Mouse (Mus musculus) forebrain, embryonic 15.5 days (tissue): ENCODE measurements around the gene Ovol2. TPM values are rescaled to one million over a fixed set of nuclear protein-coding genes. Genes with fewer than 3 reads are reported as not detected.

Experiments used
- ATAC-seq: fragments of 200-750 bp; cut with Nextera tagmentation; replicated peaks from 2 replicates; pipeline ENCODE4 v1.8.0; 2017; ENCODE audit warnings: mild to moderate bottlenecking, moderate TSS enrichment, moderate library complexity
- H3K27ac ChIP-seq: fragments of 300-500 bp; sonication (generic); replicated peaks from 2 replicates; pipeline ENCODE4 v1.5.1; 2015; ENCODE audit warnings: mild to moderate bottlenecking, inconsistent platforms
- H3K27me3 ChIP-seq: fragments of 300-500 bp; sonication (generic); 2 replicates; pipeline ENCODE4 v1.6.1; 2015; ENCODE audit warnings: inconsistent platforms
- H3K36me3 ChIP-seq: fragments of 300-500 bp; sonication (generic); 2 replicates; pipeline ENCODE4 v1.6.1; 2015; ENCODE audit warnings: mild to moderate bottlenecking, inconsistent platforms
- H3K4me1 ChIP-seq: fragments of 300-500 bp; sonication (generic); 2 replicates; pipeline ENCODE4 v1.6.1; 2015; ENCODE audit warnings: inconsistent platforms
- H3K4me2 ChIP-seq: fragments of 300-500 bp; sonication (generic); replicated peaks from 2 replicates; pipeline ENCODE4 v1.6.1; 2015; ENCODE audit warnings: mild to moderate bottlenecking, inconsistent platforms
- H3K4me3 ChIP-seq: fragments of 300-500 bp; sonication (generic); 2 replicates; pipeline ENCODE4 v1.5.1; 2015; ENCODE audit warnings: mild to moderate bottlenecking, inconsistent platforms
- H3K9ac ChIP-seq: fragments of 300-500 bp; sonication (generic); replicated peaks from 2 replicates; pipeline ENCODE4 v1.6.1; 2015; ENCODE audit warnings: mild to moderate bottlenecking, inconsistent platforms
- H3K9me3 ChIP-seq: fragments of 300-500 bp; sonication (generic); 2 replicates; pipeline ENCODE4 v1.6.1; 2016; ENCODE audit warnings: inconsistent platforms
- WGBS: fragments of 180-500 bp; shearing (Covaris S2); methylation state at CpG from one replicate; pipeline ENCODE4 v1.1.7; 2015; ENCODE audit warnings: mixed read lengths; 5-methylcytosine and 5-hydroxymethylcytosine counted together
- polyA plus RNA-seq: library from polyadenylated mRNA; unstranded; fragments of >200 nt; fragmentation: Nextera tagmentation; extraction: Ambion mirVana; gene quantifications from 2 replicates; pipeline ENCODE4 v1.2.1, GENCODE M21; 2015

Ovol2 gene
- polyA plus RNA-seq, 1 experiment from 2014 or later = not detected

- WGBS = 66% methylated on average over 8 of the region's 8 CpGs
- no peaks in the 10 kb centered on the region for H3K27me3 ChIP-seq
- H3K9me3 ChIP-seq = no peaks in the 10 kb centered on the region
- H3K36me3 ChIP-seq = no peaks in the 10 kb centered on the region
- ATAC-seq = no peak
- no peak overlapping the region for H3K27ac ChIP-seq
- H3K9ac ChIP-seq = no peak overlapping the region
- no peak overlapping the region for H3K4me3 ChIP-seq
- no peaks in the 10 kb centered on the region for H3K4me1 ChIP-seq
- no peak overlapping the region for H3K4me2 ChIP-seq
Observed at GRCm38 (mm10) chr2:144308561-144308960, 23.4 kb downstream of the Ovol2 start.

GRCm38 (mm10) chr2:144305721-144306294, 26.1 kb downstream of the Ovol2 start:
- H3K27ac ChIP-seq = no peak overlapping the region
- H3K4me1 ChIP-seq = no peaks in the 10 kb centered on the region
- no peak overlapping the region for H3K4me3 ChIP-seq
- H3K4me2 ChIP-seq = no peak overlapping the region
- H3K36me3 ChIP-seq = no peaks in the 10 kb centered on the region
- no peaks in the 10 kb centered on the region for H3K27me3 ChIP-seq
- ATAC-seq = no peak
- WGBS = 72% methylated on average over 18 of the region's 18 CpGs
- no peak overlapping the region for H3K9ac ChIP-seq
- H3K9me3 ChIP-seq = no peaks in the 10 kb centered on the region

- H3K27me3 ChIP-seq = no peaks in the 10 kb centered on the region
Observed at GRCm38 (mm10) chr2:144301101-144301500, 30.8 kb downstream of the Ovol2 start.

GRCm38 (mm10) chr2:144299749-144300669, 31.9 kb downstream of the Ovol2 start:
- no peaks in the 10 kb centered on the region for H3K27me3 ChIP-seq
- 77% methylated on average over 9 of the region's 9 CpGs for WGBS
- no peak overlapping the region for H3K27ac ChIP-seq
- no peaks in the 10 kb centered on the region for H3K4me1 ChIP-seq
- no peak overlapping the region for H3K4me2 ChIP-seq
- no peak overlapping the region for H3K9ac ChIP-seq
- no peaks in the 10 kb centered on the region for H3K9me3 ChIP-seq
- no peak overlapping the region for H3K4me3 ChIP-seq
- H3K36me3 ChIP-seq = no peaks in the 10 kb centered on the region
- no peak for ATAC-seq

More at GRCm38 (mm10) chr2:144301101-144301500, 30.8 kb downstream of the Ovol2 start:
- Histone ChIP-seq H3K4me2 (no peak overlapping the region), H3K9me3 (no peaks in the 10 kb centered on the region), H3K27ac (no peak overlapping the region), H3K9ac (no peak overlapping the region), H3K4me3 (no peak overlapping the region), H3K36me3 (no peaks in the 10 kb centered on the region), H3K4me1 (no peaks in the 10 kb centered on the region)
- WGBS = 95% methylated on average over 11 of the region's 11 CpGs
- no peak for ATAC-seq

- Histone ChIP-seq H3K4me2 (no peak overlapping the region), H3K27me3 (no peaks in the 10 kb centered on the region), H3K9ac (no peak overlapping the region), H3K4me3 (no peak overlapping the region), H3K27ac (no peak overlapping the region), H3K36me3 (no peaks in the 10 kb centered on the region), H3K4me1 (no peaks in the 10 kb centered on the region), H3K9me3 (no peaks in the 10 kb centered on the region)
- ATAC-seq = no peak
- WGBS = 47% methylated on average over 9 of the region's 9 CpGs
Observed at GRCm38 (mm10) chr2:144295145-144295735, 36.7 kb downstream of the Ovol2 start.

GRCm38 (mm10) chr2:144291600-144292305, 40.2 kb downstream of the Ovol2 start:
- H3K9me3 ChIP-seq = no peaks in the 10 kb centered on the region

GRCm38 (mm10) chr2:144290321-144290720, 41.6 kb downstream of the Ovol2 start:
- 95% methylated on average over 7 of the region's 7 CpGs for WGBS
- H3K9me3 ChIP-seq = no peaks in the 10 kb centered on the region
- ATAC-seq = no peak

More at GRCm38 (mm10) chr2:144291600-144292305, 40.2 kb downstream of the Ovol2 start:
- no peak for ATAC-seq
- no peaks in the 10 kb centered on the region for H3K36me3 ChIP-seq
- no peak overlapping the region for H3K4me2 ChIP-seq
- 79% methylated on average over 11 of the region's 11 CpGs for WGBS
- no peak overlapping the region for H3K9ac ChIP-seq
- H3K27ac ChIP-seq = no peak overlapping the region
- no peaks in the 10 kb centered on the region for H3K27me3 ChIP-seq
- H3K4me1 ChIP-seq = no peaks in the 10 kb centered on the region
- no peak overlapping the region for H3K4me3 ChIP-seq

GRCm38 (mm10) chr2:144281417-144281816, 50.5 kb downstream of the Ovol2 start:
- WGBS = 73% methylated on average over 3 of the region's 3 CpGs
- H3K4me1 ChIP-seq = no peaks in the 10 kb centered on the region
- no peak overlapping the region for H3K9ac ChIP-seq
- no peak overlapping the region for H3K27ac ChIP-seq
- no peak overlapping the region for H3K4me2 ChIP-seq
- H3K4me3 ChIP-seq = no peak overlapping the region
- ATAC-seq = no peak
- H3K9me3 ChIP-seq = no peaks in the 10 kb centered on the region
- H3K36me3 ChIP-seq = peaks cover 3% of the 10 kb centered on the region; the same call in 1 of the 2 replicates
- no peaks in the 10 kb centered on the region for H3K27me3 ChIP-seq

More at GRCm38 (mm10) chr2:144290321-144290720, 41.6 kb downstream of the Ovol2 start:
- H3K9ac ChIP-seq = no peak overlapping the region
- H3K36me3 ChIP-seq = no peaks in the 10 kb centered on the region
- no peaks in the 10 kb centered on the region for H3K4me1 ChIP-seq
- H3K4me3 ChIP-seq = no peak overlapping the region
- no peaks in the 10 kb centered on the region for H3K27me3 ChIP-seq
- H3K4me2 ChIP-seq = no peak overlapping the region
- no peak overlapping the region for H3K27ac ChIP-seq

GRCm38 (mm10) chr2:144280568-144280967, 51.4 kb downstream of the Ovol2 start:
- no peak overlapping the region for H3K27ac ChIP-seq
- WGBS = 84% methylated on average over 3 of the region's 3 CpGs
- ATAC-seq = no peak
- peaks cover 3% of the 10 kb centered on the region; the same call in 1 of the 2 replicates for H3K36me3 ChIP-seq
- H3K4me1 ChIP-seq = no peaks in the 10 kb centered on the region
- no peak overlapping the region for H3K4me2 ChIP-seq
- no peak overlapping the region for H3K4me3 ChIP-seq
- no peaks in the 10 kb centered on the region for H3K9me3 ChIP-seq
- H3K9ac ChIP-seq = no peak overlapping the region
- no peaks in the 10 kb centered on the region for H3K27me3 ChIP-seq

- no peaks in the 10 kb centered on the region for H3K27me3 ChIP-seq
- 66% methylated on average over 5 of the region's 5 CpGs for WGBS
Observed at GRCm38 (mm10) chr2:144279742-144280141, 52.2 kb downstream of the Ovol2 start.

GRCm38 (mm10) chr2:144276885-144277284, 55.1 kb downstream of the Ovol2 start:
- Histone ChIP-seq H3K4me3 (no peak overlapping the region), H3K36me3 (peaks cover 3% of the 10 kb centered on the region; the same call in 1 of the 2 replicates), H3K9ac (no peak overlapping the region), H3K4me1 (no peaks in the 10 kb centered on the region), H3K27ac (no peak overlapping the region), H3K27me3 (no peaks in the 10 kb centered on the region), H3K9me3 (no peaks in the 10 kb centered on the region), H3K4me2 (no peak overlapping the region)
- ATAC-seq = no peak
- WGBS = 93% methylated on average over 3 of the region's 3 CpGs

More at GRCm38 (mm10) chr2:144279742-144280141, 52.2 kb downstream of the Ovol2 start:
- ATAC-seq = no peak
- Histone ChIP-seq H3K9ac (no peak overlapping the region), H3K4me1 (no peaks in the 10 kb centered on the region), H3K36me3 (peaks cover 3% of the 10 kb centered on the region; the same call in 1 of the 2 replicates), H3K9me3 (no peaks in the 10 kb centered on the region), H3K4me2 (no peak overlapping the region), H3K27ac (no peak overlapping the region), H3K4me3 (no peak overlapping the region)
